Mouse (Mus musculus) adipocyte (in vitro differentiated cells): Measurements from ENCODE around the gene Dagla.

ENCODE experiments used
- DNase-seq: peaks from one replicate; pipeline ENCODE4 v3.0.0-alpha.2; 2016; ENCODE audit warnings: low spot score

Gene Dagla

GRCm38 (mm10) chr19:10238477-10238876 is 66.2 kb downstream of the Dagla start:
- no peak for DNase-seq

GRCm38 (mm10) chr19:10235784-10236565 is 68.7 kb downstream of the Dagla start:
- DNase-seq = no peak

GRCm38 (mm10) chr19:10232327-10233017 is 72.2 kb downstream of the Dagla start:
- DNase-seq = no peak

- no peak for DNase-seq
Measured at GRCm38 (mm10) chr19:10231871-10232270, 72.8 kb downstream of the Dagla start.

GRCm38 (mm10) chr19:10231016-10231415 is 73.7 kb downstream of the Dagla start:
- DNase-seq = no peak

- DNase-seq = no peak
Measured at GRCm38 (mm10) chr19:10225767-10226166, 78.9 kb downstream of the Dagla start.

- DNase-seq = no peak
Measured at GRCm38 (mm10) chr19:10224637-10225453, 79.8 kb downstream of the Dagla start.

GRCm38 (mm10) chr19:10223561-10223960 is 81.1 kb downstream of the Dagla start:
- DNase-seq = no peak

- DNase-seq = no peak
Measured at GRCm38 (mm10) chr19:10222656-10223055, 82.0 kb downstream of the Dagla start.

- no peak for DNase-seq
Measured at GRCm38 (mm10) chr19:10221585-10221984, 83.1 kb downstream of the Dagla start.

GRCm38 (mm10) chr19:10219593-10219992 is 85.1 kb downstream of the Dagla start:
- no peak for DNase-seq

GRCm38 (mm10) chr19:10219108-10219507 is 85.6 kb downstream of the Dagla start:
- peak; percentile 61 for DNase-seq

- no peak for DNase-seq
Measured at GRCm38 (mm10) chr19:10216101-10216500, 88.6 kb downstream of the Dagla start.

- DNase-seq = peak; percentile 82
Measured at GRCm38 (mm10) chr19:10213796-10214471, 90.7 kb downstream of the Dagla start.

GRCm38 (mm10) chr19:10210885-10211284 is 93.8 kb downstream of the Dagla start:
- DNase-seq = no peak

- peak; percentile 72 for DNase-seq
Measured at GRCm38 (mm10) chr19:10208851-10209250, 95.8 kb downstream of the Dagla start.

GRCm38 (mm10) chr19:10205051-10205450 is 99.6 kb downstream of the Dagla start:
- no peak for DNase-seq

- DNase-seq = peak; percentile 82
Measured at GRCm38 (mm10) chr19:10204616-10205001, 100.1 kb downstream of the Dagla start.

- DNase-seq = peak; percentile 97
Measured at GRCm38 (mm10) chr19:10203848-10204615, 100.6 kb downstream of the Dagla start, which contains the start of the genes Tmem258 and Fen1. TSS of gene Tmem258 (plus strand) at chr19:10204014. TSS of gene Fen1 (minus strand) at chr19:10204169.

- no peak for DNase-seq
Measured at GRCm38 (mm10) chr19:10203146-10203847, 101.4 kb downstream of the Dagla start.
